Mouse (Mus musculus): ENCODE measurements at regions not wholly inside any gene's neighbourhood (a gene's known extent, or its start where the extent isn't known, plus 50 kb on each side); places are given as distances from the start of the nearest gene placed in this dataset.

DNA sequence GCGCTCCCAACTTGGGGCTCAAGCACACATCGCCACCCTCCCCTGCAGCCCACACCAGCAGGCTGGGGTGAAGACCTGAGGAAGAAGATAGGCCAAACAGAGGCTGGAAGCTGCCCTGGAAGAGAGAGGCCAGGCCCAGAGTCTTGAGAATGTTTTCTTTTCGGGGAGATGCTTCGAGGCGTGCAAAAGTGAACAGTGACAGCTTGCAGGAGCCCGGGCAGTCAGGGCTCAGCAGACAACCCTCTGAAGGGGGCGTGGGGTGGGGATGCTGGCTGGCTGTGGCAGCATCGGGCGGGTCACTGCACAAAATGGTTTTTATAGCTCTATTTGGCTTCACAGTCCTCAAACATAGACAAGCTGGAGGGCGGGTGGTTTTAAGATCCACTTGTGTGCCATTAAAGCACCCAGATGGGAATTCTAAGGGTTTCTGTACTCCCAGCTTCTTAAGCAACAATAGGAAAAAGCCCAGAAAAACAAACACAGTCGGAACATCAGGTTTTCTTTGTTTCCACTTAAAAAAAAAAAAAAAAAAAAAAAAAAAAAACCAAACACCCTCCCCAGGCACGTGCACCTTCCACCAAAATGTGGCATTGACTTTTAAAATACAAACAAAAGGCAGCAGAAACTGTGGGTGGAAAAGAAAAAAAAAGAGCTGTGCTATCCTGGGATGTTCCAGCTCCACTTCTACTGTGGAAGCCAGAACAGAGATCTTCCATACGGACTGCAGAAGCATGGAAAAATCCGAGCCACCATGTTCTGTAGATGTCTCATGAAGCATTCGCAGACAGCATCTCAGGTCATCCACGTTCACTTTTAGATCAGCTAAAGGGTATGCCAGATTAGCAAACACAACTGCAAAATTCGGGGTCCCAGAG is 123.5 kb downstream of the Ly86 start:
- DNase-seq (ENCODE audit: low spot score): no peak

DNA sequence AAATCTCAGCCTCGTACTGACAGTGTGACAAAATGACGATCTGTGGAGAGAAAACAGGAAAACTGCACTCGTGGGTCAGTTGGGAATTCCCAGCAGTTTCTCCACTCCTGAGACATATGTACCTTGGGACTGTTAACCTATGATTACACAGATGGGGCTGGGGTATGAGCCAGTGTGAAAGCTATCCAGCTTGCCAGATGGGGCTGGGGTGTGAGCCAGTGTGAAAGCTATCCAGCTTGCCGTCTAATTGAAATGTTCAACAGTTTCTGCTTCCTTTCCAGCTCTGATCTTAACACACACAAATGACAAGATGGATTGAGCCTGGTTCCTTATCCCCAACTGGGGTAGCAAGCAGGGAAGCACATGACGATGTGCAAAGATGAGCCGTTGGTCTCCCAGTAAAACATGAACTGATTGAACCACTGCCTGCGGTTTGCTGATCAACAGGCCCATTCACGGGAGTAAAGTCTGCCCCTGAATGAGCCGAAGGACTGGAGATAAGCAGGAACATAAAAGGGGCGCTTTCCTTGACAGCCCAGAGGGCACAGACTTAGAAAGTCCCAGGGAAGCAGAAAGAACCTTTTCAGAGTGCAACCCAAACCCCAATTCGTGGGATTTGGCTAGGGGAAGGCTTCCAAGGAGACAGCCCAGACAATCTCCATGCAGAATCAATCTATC is 125.4 kb downstream of the Ly86 start:
- DNase-seq (ENCODE audit: low spot score): no peak

DNA sequence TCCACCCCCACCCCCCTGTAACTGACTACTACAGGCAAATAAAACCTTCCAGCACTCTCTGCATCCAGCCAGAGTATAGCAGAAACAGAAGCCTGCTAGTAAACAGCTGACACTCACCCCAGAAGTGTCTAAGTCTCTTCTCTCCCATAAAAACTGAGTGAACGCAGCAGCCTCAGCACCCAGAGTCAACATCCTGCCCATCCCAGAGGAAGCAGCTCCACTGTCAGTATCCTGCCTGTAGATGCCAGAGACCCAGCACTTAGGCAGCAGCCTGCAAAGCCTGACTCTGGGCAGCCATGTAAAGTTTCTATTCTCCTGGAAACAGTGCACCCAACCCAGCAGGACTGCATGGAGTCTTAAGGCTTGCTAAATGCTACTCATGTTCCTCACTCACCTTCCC is 128.4 kb downstream of the Ly86 start:
- no peak for DNase-seq (ENCODE audit: low spot score)

DNA sequence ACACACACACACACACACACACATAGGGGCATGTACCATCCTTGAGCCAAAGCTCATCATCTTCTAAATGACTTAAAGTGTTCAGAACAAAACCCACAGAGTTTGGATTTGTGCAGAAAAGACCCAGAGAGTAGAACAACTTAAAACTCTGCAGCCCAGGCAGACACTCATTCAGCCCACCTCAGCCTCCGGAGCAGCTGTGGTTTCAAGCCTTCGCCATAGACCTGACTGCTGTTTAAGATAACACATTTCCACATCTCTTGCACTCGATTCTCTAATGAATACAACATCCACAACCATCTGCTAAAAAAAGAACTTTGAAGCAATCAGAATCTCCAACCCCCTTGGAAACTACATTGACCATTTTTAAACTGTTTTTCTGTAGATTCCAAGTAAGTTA is 130.8 kb downstream of the Ly86 start:
- no peak for DNase-seq (ENCODE audit: low spot score)

DNA sequence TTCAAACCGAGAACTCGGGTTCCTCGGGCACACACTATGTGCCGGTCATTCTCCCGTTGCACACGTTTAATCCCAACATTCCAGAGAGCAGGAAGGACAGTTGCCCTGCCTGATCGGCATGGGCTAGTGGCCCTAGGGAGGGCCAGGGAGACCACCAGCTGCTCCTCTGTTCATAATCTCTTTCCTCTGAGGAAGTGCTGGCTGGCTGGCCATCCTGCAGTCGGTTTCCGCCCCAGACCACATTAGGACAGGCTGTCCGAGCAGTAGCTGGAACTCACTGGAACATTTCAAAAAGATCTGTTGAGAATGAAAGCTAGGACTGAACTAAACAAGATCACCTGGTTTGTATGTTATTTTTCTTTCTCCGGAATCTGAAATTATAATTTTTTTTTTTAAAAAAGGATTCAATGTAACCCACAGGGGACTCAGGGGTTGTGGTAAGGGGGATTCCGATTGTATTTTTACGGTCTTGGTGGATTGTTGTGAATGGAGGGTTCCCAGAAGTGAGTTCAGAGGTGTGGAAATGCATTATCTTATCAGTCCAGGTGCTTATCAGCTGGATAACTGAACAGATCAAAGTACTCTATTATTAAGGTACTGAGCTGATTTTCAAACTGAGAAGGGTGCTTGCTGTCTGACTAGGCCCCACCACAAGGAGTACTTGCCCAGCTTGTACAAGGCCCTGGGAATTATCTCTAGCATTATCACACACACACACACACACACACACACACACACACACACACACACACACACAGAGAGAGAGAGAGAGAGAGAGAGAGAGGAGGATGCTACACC is 131.4 kb downstream of the Ly86 start:
- no peak for DNase-seq (ENCODE audit: low spot score)

DNA sequence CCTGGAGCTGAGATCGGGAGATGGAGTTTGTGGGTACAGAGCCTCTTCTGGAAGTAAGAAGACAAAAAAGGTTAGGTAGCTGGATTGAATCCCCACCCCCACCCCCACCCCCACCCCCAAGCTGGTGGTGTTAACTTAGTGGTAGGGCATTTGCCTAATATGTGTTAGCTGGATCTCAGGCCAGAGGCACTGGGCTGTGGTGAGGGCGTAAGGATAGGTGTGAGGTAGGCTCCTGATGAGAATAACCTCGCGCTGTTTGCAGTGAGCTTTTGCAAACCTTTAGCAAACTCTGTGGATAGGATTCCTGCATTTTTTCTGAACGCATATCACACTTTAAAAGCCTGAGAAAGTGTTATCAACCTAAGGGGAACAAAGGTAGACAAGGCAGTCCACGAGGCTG is 132.3 kb downstream of the Ly86 start:
- no peak for DNase-seq (ENCODE audit: low spot score)

DNA sequence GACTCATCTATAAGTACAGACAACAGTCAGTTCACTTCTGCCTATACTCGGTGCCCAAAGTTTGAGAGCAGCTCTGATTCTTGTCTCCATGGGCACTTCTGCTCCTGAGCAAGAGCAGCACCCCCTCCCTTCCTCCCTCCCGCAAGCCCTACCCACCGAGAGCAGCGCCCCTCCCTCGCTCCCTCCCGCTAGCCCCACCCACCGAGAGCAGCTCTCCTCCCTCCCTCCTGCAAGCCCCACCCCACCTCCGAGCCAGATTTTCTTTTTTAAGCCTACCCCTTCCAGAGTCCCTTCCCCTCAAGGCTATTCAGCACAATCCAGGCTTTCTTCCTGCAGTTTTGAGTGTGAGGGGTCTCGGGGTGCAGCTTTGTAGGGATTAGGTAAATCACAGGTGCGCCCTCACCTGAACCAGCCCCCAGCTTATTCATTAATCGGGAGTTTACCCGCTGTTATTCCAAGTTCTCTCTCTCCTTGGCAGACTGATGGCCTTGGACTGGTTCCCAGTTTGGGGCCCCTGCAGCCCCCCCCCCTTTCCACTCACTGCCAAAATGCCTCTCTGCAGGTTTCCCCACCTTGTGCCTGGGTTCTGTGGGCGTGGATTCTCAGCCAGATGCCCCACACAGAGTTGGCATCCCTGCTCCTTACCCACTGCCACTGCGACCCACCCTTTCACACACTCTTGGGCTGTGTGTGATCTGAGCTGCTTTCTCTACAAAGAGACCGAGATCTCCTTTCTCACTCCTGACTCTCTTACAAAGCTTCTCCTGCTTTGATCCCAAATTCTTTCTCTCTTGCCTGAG is 132.9 kb downstream of the Ly86 start:
- no peak for DNase-seq (ENCODE audit: low spot score)

DNA sequence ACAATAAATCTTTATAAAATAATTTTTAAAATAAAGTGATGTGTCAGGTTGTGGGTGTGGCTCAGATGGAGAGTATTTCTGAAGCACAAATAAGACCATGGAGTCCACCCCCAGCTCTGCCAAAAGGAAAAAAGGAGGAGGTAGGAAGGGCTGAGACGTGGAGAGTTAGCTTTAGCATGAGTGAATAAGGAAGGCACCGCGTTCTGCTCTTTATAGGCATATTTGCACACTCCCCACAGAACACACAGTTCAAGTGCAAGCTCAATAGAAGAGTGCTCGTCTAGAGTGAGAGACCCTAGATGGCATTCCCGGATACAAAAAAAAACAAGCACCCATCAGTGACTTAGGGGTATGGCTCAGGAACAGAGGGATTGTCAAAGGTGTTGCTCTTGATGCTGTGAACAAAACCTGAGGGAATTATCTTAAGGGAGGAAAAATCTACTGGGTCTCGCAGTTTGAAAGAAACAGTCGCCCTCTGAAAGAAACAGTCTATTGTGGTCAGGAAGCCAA is 134.2 kb downstream of the Ly86 start:
- DNase-seq (ENCODE audit: low spot score): no peak

DNA sequence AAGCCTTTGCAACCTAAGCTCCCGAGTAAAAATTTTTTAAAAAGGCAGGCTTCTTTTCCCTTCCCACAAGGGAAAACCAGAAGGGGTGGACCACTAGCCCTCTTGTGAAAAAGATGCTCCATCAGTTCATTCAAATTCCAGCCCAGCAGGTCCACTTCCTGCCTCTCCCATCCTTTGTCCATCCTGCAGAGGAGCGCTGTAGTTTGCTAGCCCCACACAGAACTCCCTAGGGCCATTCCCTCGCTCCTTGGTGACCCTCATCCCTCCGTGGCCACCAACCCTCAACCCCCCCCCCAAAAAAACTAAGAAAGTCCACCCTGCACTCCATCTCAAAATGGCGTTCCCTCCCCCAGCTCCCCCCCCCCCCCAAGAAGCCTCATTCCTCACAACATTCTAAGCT is 136.5 kb downstream of the Ly86 start:
- no peak for DNase-seq (ENCODE audit: low spot score)

DNA sequence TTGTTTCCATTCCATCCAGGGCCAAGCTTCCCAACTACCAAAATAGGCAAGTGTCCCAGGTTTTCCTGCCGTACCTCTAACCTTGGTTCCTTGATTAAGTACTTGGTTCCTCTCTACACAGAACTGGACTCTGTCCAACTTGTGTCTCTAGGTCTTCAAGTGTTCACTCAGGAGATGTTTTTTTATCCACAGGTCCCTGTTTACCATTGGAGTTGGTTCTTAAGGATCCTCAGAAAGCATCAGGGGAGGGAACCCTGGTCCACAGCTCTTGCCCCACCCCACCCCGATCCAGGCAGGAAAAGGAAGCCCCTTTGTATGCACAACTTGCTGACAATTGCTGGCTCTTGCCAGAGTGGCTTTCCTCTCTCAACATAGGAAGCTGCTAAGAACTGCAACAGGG is 137.0 kb downstream of the Ly86 start:
- no peak for DNase-seq (ENCODE audit: low spot score)

DNA sequence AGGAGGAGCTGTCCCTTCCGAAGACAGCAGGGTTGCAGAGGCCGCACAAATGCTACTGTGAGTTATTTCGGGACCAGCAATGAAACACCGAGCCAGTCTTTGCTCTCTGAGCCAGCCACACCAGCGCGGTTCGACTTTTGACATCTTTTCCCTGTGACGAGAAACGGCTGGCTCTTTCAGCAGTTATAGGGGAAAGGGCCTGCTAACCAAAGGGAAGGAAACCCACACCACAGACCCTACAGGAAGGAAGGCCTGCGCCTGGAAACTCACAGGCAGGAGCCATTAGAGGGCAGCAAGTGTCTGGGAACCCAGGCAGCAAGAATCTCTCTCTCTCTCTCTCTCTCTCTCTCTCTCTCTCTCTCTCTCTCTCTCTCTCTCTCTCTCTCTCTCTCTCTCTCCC is 137.6 kb downstream of the Ly86 start:
- no peak for DNase-seq (ENCODE audit: low spot score)

DNA sequence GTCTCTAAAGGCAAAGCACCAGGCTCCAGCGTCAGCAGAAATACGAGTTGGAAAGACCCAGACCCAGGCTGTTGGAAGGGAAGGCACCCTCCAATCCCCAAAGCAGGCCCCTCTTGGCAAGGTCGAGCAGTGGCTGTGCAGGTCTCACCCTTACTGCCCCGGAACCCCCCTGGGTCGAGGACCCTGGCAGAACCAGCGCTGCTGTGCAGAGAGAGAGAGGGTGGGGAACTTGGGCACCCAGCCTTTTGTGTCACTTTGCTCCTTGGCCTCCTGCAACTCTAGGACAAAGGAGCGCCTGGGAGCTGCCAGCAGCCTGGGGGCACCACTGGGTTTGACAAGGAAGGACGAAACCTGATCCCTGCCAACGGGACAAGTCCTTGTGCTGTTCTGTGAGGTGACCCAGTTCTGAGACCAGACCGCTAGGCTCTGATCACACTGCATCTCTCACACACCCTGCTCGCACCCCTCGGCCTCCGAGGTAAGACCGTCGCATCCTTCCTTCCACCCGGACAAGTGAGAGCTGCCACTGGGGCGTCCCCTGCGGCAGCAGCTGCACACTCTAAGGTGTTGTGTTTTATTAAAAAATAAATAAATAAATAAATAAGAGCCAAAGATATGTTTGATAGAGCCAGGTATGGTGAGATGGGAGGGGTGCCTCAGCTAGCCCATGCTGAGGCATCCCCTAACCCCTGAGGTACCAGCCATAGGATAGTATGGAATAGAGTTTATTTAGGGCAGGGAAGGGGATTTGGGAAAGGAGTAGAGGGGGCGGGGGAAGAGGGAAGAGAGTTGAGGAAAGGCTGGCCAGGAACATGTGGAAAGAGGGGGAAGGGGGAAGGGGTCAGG is 138.2 kb downstream of the Ly86 start:
- DNase-seq (ENCODE audit: low spot score): no peak

DNA sequence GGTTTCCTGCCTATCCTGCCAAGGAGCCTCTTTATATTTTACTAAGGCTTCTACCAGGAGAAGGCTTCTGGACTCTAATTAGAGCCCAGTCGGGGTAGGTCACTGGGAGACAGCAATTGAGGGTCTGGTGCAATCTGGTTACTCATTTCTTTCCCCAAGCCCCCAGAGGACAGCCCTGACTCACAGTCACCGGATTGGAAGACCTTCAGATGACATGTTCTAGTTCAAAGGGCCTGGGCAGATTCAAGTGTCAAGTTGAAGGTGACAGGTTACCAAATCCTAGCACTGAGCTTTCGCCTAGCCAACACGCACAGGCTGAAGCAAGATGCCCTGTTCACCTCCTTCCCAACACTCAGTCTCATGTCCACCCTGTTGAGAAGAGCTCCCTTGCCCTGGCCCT is 139.6 kb downstream of the Ly86 start:
- DNase-seq (ENCODE audit: low spot score): no peak

DNA sequence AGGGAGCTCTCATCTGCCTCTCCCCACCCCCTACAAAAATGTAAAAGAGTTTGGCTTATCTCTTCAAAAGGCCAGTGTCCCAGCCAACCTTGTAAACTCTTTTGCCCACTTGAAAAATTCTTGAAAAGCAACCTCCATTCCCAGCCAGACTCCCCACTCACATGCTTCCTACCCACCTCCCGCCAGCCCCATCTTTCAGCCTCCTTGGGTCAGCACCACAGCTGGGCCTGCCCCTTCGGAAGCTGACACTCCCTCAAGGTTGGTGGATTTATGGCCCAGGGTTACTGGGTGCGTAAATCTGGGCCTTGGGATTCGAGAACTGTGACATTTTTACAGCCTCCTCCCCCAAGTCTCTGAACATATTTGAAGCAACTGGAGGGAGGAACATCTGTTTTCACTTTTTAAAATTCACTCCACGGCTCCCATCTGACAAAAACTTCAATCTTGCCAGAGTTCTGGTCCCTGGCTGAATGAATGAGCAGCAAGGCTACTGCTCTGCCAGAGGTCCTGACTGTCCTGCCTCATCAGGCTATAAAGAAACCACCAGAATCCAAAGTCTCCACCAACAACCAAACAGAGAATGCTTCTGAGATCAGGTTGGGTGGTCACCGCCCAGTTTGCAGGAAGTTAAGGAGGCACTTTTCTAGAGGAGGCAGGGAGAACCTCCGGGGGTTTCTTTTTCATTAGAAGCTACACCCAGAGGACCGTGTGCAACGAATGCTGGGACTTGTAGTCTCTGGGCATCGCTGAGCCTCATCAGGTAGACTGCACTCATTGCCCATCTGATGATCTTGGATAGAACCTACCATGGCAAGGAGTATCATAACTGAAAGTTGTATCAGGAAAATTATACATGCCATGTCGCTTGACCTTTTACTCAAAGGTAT is 147.3 kb downstream of the Ly86 start:
- DNase-seq (ENCODE audit: low spot score): no peak

DNA sequence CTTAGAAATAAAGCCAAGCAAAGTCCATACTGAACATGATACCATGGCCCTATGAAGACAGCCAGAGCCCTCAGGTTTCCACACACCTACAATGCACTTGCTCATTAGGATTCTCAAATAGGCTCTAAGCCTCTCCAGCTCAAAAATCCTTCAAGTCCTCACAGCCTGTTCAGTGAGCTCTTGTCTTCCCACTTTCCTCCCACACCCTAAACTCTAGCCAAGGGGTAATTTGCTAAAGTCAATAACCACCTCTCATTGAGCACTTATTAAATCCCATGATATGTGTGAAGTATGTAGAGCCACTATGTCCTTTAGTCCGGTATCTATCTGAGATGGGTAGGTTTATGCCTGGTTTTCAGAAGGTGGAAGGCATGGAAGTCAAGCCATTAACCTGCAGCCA is 148.3 kb downstream of the Ly86 start:
- no peak for DNase-seq (ENCODE audit: low spot score)

DNA sequence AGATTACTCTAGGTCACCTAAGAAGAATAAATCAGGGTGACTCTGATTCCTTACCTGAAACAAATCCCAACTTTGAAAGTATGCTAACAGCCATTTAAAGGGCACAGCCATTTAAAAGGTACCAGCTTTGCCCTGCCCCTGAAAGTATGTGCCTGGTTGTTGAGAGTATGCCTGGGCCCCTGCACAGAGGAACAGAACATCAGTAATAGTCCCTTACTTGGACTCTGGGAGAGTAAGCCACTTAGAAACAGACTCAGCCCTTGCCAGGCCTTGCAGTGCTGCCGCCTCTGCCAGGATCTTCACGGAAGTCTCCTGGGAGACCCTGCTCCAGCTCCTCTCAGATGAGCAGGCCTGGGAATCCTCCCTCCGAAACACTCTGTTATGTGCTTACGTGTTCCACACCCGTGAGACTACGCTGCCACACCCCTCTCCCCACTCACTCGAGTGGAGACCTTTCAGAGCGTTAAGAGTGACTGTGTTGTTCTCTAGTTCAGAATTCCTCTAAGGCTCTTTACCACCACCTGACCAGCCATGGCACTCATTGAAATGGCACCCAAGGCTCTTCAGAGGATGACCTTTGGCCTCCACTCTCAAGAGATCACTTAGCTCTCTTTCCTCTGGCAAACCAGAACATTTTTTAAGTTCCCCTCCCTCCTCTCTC is 150.4 kb downstream of the Ly86 start:
- no peak for DNase-seq (ENCODE audit: low spot score)

DNA sequence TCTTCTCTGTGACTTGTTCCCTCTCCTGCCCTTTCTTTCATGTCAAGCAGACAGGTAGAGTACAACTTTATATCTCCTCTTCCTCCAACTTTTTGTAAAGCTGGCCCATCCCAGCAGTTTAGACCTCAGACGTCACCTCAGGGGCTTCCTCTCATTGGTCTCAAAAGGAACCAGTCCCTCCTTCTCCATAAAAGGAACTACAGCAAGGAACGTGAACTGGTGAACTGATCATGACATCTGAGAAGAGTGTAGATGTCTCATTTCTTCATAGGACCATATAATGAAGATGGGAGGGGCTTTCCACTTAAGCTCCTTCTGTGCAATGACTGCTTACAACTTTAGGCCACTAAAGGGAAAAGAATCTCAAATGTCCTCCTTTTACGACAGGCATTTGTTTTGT is 153.0 kb downstream of the Ly86 start:
- no peak for DNase-seq (ENCODE audit: low spot score)

DNA sequence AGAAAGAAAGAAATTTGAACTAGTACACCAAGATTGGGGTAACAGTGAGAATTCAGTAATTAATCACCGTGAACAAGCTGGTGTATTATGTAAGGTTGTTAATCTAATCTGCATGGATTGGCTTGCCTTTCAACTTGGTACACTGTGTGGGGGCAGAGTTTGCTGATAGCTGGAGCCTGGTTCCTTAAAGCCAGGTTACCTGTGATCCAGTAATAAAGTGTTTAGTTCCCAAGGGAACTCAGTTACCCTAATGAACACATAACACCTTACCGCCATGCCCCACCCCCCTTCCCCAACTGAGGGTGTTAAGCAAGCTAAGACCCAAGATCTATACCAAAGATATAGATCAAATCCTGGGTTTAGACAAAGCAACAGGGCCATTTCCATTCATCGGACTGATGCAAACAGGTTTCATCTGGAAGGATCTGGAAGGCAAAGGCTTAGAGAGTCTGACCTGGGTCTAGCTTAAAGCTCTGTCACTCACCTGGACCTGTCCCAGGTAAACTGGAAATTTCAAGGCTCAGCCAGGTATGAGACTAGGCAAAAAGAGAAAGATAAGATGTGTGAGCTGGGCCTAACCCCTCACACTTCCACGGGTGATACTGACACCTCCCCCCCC is 155.8 kb downstream of the Ly86 start:
- DNase-seq (ENCODE audit: low spot score): no peak

DNA sequence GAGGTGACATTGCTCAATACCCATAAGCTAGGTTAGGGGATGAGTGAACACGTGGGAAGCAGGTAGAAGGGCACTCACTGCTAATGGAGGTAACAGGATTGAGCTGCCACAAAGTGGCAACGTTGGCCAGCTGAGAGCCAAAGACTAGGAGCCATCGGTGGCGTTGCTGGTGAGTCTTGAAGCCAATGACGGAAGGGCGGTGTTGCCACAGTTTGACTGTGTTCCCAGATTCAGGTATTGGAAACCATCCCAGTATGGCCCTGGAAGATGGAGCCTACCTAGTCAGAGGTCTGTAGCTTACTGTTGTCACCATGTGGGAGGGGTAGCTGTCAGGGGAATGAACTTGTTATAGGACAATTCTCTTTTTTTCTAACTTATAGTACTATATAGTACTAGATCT is 158.4 kb downstream of the Ly86 start:
- DNase-seq (ENCODE audit: low spot score): no peak

Measured in layer of hippocampus, adult 9-10 months (tissue).